Mouse (Mus musculus) myocyte (in vitro differentiated cells): ENCODE measurements around the gene Fam131c.

ENCODE experiments used
- CEBPB ChIP-seq: IDR thresholded peaks from 2 replicates; pipeline ENCODE4 v1.6.1; 2011; ENCODE audit warnings: mild to moderate bottlenecking, moderate library complexity; ENCODE audit not compliant: poor library complexity, insufficient read depth, severe bottlenecking
- E2F4 ChIP-seq: IDR thresholded peaks from one replicate; pipeline ENCODE4 v1.6.1; 2011; ENCODE audit warnings: mild to moderate bottlenecking, control low read depth, moderate library complexity; ENCODE audit not compliant: insufficient read depth
- MAX ChIP-seq: IDR thresholded peaks from one replicate; pipeline ENCODE4 v1.6.1; 2011; ENCODE audit warnings: low read depth, mild to moderate bottlenecking, control low read depth
- MYOD1 ChIP-seq, 3 experiments: IDR thresholded peaks; one replicate each; pipeline ENCODE4 v1.6.1; 2011; ENCODE audit warnings: control low read depth in 2 of 3, low read depth in 2 of 3, mild to moderate bottlenecking in 2 of 3, moderate library complexity in 1 of 3; ENCODE audit not compliant: insufficient read length in 2 of 3, control insufficient read depth in 1 of 3
- MYOG ChIP-seq, 3 experiments: IDR thresholded peaks; one replicate each; pipeline ENCODE4 v1.6.1; 2011; ENCODE audit warnings: control low read depth in 2 of 3, low read depth in 2 of 3, mild to moderate bottlenecking in 2 of 3; ENCODE audit not compliant: insufficient read length in 2 of 3, control insufficient read depth in 1 of 3, insufficient read depth in 1 of 3
- POLR2A ChIP-seq: IDR thresholded peaks from one replicate; pipeline ENCODE4 v1.6.1; 2011; ENCODE audit warnings: low read depth, mild to moderate bottlenecking, control low read depth, moderate library complexity; ENCODE audit not compliant: insufficient read length
- POLR2AphosphoS2 ChIP-seq: IDR thresholded peaks from one replicate; pipeline ENCODE4 v1.6.1; 2011; ENCODE audit warnings: low read depth, control low read depth; ENCODE audit not compliant: insufficient read length
- SRF ChIP-seq: IDR thresholded peaks from one replicate; pipeline ENCODE4 v1.6.1; 2011; ENCODE audit warnings: low read depth; ENCODE audit not compliant: control insufficient read depth, insufficient read length
- TCF12 ChIP-seq: IDR thresholded peaks from one replicate; pipeline ENCODE4 v1.6.1; 2011; ENCODE audit warnings: mild to moderate bottlenecking, control low read depth; ENCODE audit not compliant: poor library complexity, insufficient read depth, severe bottlenecking
- TCF3 ChIP-seq: IDR thresholded peaks from one replicate; pipeline ENCODE4 v1.6.1; 2011; ENCODE audit warnings: low read depth, control low read depth; ENCODE audit not compliant: insufficient read length
- USF1 ChIP-seq: IDR thresholded peaks from one replicate; pipeline ENCODE4 v1.6.1; 2011; ENCODE audit warnings: low read depth, mild to moderate bottlenecking, control low read depth, moderate library complexity

GRCm38 (mm10) chr4:141357811-141358210 is 10.2 kb upstream of the Fam131c start:
- no peak for TF ChIP-seq POLR2A
- TF ChIP-seq SRF: no peak
- no peak for TF ChIP-seq CEBPB
- TF ChIP-seq USF1: no peak
- TF ChIP-seq MYOD1 (IDR thresholded peaks at IDR 0.05; ENCODE audit: control insufficient read depth in 1 of 3, insufficient read length in 2 of 3, low read depth in 2 of 3): no peak
- TF ChIP-seq TCF12: no peak
- TF ChIP-seq E2F4: no peak
- TF ChIP-seq TCF3: no peak
- no peak for TF ChIP-seq MAX
- no peak for TF ChIP-seq POLR2AphosphoS2
- no peak for TF ChIP-seq MYOG (IDR thresholded peaks at IDR 0.05; ENCODE audit: control insufficient read depth in 1 of 3, insufficient read depth in 1 of 3, insufficient read length in 2 of 3, low read depth in 2 of 3)
